Mouse (Mus musculus) limb, embryonic 15.5 days (tissue): ENCODE results near the gene Lime1. TPM values are rescaled to one million over a fixed set of nuclear protein-coding genes. Genes with fewer than 3 reads are reported as not detected.

Experiments
- ATAC-seq: fragments of 200-750 bp; cut with Nextera tagmentation; 2 replicates; pipeline ENCODE4 v1.8.0; 2017; ENCODE audit warnings: low read depth, moderate TSS enrichment; ENCODE audit not compliant: insufficient number of reproducible peaks, low FRiP score, low TSS enrichment
- H3K27ac ChIP-seq: fragments of 300-500 bp; sonication (generic); 2 replicates; pipeline ENCODE4 v1.5.1; 2015; ENCODE audit warnings: moderate library complexity, mild to moderate bottlenecking, inconsistent platforms
- H3K27me3 ChIP-seq: fragments of 300-500 bp; sonication (generic); 2 replicates; pipeline ENCODE4 v1.6.1; 2015; ENCODE audit warnings: inconsistent platforms
- H3K36me3 ChIP-seq: fragments of 300-500 bp; sonication (generic); 2 replicates; pipeline ENCODE4 v1.6.1; 2015; ENCODE audit warnings: inconsistent platforms
- H3K4me1 ChIP-seq: fragments of 300-500 bp; sonication (generic); 2 replicates; pipeline ENCODE4 v1.6.1; 2015; ENCODE audit warnings: inconsistent platforms
- H3K4me2 ChIP-seq: fragments of 300-500 bp; sonication (generic); 2 replicates; pipeline ENCODE4 v1.6.1; 2015; ENCODE audit warnings: mild to moderate bottlenecking, inconsistent platforms
- H3K4me3 ChIP-seq: fragments of 300-500 bp; sonication (generic); 2 replicates; pipeline ENCODE4 v1.5.1; 2015; ENCODE audit warnings: mild to moderate bottlenecking, inconsistent platforms
- H3K9ac ChIP-seq: fragments of 300-500 bp; sonication (generic); 2 replicates; pipeline ENCODE4 v1.6.1; 2015; ENCODE audit warnings: inconsistent platforms
- H3K9me3 ChIP-seq: fragments of 300-500 bp; sonication (generic); 2 replicates; pipeline ENCODE4 v1.6.1; 2016; ENCODE audit warnings: inconsistent platforms
- WGBS: fragments of 180-500 bp; shearing (Covaris S2); methylation state at CpG from one replicate; pipeline ENCODE4 v1.1.7; 2015; 5-methylcytosine and 5-hydroxymethylcytosine counted together
- polyA plus RNA-seq: library from polyadenylated mRNA; unstranded; fragments of >200 nt; fragmentation: Nextera tagmentation; extraction: Ambion mirVana; gene quantifications from 2 replicates; pipeline ENCODE4 v1.2.1, GENCODE M21; 2015

Gene Lime1
- polyA plus RNA-seq, 1 experiment from 2014 or later = 23.7 TPM

DNA sequence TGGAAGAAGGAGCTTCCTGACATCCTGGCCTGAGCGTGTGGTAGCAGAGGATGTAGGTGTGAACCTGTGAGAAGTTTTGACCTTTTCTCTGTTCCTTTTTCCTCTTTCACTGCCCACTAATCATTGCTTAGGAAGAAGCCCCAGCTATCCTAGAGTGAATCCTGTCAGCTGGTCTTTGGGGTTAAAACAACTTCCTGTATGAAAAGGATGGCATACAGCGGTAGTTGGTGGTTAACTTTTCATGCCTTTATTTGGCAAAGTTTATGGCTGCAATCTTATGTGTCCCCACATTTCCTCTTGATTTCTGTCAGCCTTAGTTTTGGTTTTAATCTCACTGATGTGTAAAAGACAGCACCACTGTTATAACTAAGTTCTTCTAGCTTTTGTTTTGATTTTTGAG, 2.6 kb upstream of the Lime1 start:
- no peak for ATAC-seq
- no peak overlapping the region for H3K4me3 ChIP-seq
- WGBS = 91% methylated on average over 2 of the region's 2 CpGs
- H3K4me2 ChIP-seq = no peak overlapping the region
- H3K9ac ChIP-seq = no peak overlapping the region
- H3K9me3 ChIP-seq = no peaks in the 10 kb centered on the region
- no peaks in the 10 kb centered on the region for H3K4me1 ChIP-seq
- no peaks in the 10 kb centered on the region for H3K27me3 ChIP-seq
- no peak overlapping the region for H3K27ac ChIP-seq
- H3K36me3 ChIP-seq = peaks cover 45% of the 10 kb centered on the region

DNA sequence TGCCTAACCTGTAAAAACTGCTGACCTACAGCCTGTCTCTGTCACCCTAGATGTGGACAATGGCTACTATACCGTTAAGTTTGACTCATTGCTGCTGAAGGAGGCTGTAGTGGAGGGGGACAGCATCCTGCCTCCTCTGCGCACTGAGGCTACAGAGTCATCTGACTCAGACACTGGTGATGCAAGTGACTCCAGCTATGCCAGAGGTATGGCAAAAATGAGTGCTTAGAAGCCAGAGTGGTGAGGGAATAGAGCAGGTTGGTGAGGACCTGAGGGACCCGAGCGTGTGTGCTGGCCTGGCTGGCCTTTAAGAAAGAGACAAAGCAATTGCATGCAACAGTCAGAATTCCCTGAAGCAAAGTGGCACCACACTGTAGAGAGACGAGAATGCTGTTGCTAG, 1.2 kb upstream of the Lime1 start:
- ATAC-seq = no peak
- no peak overlapping the region for H3K4me2 ChIP-seq
- WGBS = 88% methylated on average over 5 of the region's 5 CpGs
- no peaks in the 10 kb centered on the region for H3K27me3 ChIP-seq
- peaks cover 60% of the 10 kb centered on the region for H3K36me3 ChIP-seq
- H3K4me3 ChIP-seq = no peak overlapping the region
- no peaks in the 10 kb centered on the region for H3K9me3 ChIP-seq
- no peak overlapping the region for H3K27ac ChIP-seq
- no peak overlapping the region for H3K9ac ChIP-seq
- no peaks in the 10 kb centered on the region for H3K4me1 ChIP-seq

DNA sequence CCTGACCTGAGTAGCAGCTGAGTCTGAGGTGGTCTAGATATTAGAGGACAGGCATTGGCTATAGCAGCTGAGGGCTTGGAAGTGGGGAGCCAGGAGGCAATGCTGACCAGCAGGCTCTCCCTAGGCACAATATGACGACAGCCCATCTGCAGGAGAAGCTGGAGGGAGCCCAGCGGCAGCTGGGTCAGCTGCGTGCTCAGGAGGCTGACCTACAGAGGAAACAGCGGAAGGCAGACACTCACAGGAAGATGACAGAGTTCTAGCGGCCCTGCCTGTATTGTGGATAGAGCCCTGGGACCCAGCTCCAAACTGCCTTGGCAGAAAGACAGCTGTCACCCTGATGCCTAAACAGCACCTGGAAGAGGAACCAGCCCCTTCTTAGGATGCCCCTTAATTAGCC, 373 bp downstream of the Lime1 start:
- peaks cover 70% of the 10 kb centered on the region for H3K36me3 ChIP-seq
- no peaks in the 10 kb centered on the region for H3K27me3 ChIP-seq

DNA sequence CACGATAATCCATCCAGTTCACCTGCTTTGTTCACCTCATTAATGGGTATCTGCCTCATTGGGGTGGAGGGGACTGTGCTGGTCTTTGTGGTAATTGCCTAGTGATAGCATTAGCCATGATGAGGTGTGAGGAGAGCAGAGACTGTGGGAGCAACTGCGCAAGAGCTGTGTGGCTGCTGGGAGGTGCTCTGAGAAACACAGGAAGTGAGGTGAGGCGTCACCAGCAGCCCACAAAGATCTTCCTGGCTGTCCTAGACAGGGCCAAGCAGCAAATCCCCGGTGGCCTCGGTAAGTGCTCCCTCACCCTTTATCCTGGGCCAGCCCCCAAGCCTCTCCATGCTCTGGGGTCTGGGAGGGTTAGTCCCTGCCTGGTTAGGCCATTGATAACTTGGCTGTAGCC, 1.2 kb downstream of the Lime1 start:
- no peak overlapping the region for H3K9ac ChIP-seq
- H3K27me3 ChIP-seq = no peaks in the 10 kb centered on the region
- no peak for ATAC-seq
- peaks cover 17% of the 10 kb centered on the region for H3K4me1 ChIP-seq
- H3K9me3 ChIP-seq = no peaks in the 10 kb centered on the region
- H3K27ac ChIP-seq = no peak overlapping the region
- no peak overlapping the region for H3K4me2 ChIP-seq
- WGBS = 95% methylated on average over 5 of the region's 5 CpGs
- H3K4me3 ChIP-seq = no peak overlapping the region
- H3K36me3 ChIP-seq = peaks cover 75% of the 10 kb centered on the region

More for the DNA sequence above, 373 bp downstream of the Lime1 start:
- 90% methylated on average over 5 of the region's 5 CpGs for WGBS
- H3K27ac ChIP-seq = no peak overlapping the region
- H3K4me1 ChIP-seq = peaks cover 10% of the 10 kb centered on the region; the same call in 1 of the 2 replicates
- H3K9ac ChIP-seq = no peak overlapping the region
- H3K9me3 ChIP-seq = no peaks in the 10 kb centered on the region
- H3K4me3 ChIP-seq = no peak overlapping the region
- H3K4me2 ChIP-seq = no peak overlapping the region
- no peak for ATAC-seq

DNA sequence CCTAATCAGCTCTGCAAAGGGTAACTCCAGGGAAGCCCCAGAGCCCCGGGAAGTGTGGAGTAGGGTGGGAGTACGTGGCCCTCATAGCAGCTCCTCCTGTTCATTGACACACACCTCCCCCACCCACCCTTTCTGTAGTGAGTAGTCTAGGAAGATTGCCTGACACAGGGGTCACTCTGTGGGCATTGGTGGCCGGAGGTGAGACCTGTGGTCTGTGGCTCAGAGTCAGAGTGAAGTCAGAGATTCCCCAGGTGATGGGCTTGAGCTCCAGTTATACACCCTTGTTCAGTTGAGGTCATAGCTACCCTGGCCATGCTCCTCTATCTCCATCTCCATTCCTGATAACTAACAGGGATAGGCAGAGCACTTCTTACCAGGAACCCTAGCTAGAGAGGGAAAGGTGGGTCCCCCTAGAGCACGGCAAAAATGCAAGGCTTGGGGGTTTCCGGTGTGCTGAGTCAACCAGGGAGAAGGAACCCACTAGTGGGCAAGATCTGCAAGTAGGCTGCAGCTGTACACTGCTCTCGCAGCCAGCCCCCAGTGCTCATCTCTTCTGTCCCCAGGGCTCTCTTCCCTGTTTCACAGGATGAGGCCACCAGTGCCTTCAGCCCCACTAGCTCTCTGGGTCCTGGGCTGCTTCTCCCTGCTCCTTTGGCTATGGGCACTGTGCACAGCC, 1.9 kb downstream of the Lime1 start:
- no peak overlapping the region for H3K9ac ChIP-seq
- no peak for ATAC-seq
- H3K36me3 ChIP-seq = peaks cover 79% of the 10 kb centered on the region
- H3K4me1 ChIP-seq = peaks cover 19% of the 10 kb centered on the region
- 86% methylated on average over 6 of the region's 6 CpGs for WGBS
- no peak overlapping the region for H3K4me2 ChIP-seq
- no peaks in the 10 kb centered on the region for H3K9me3 ChIP-seq
- no peak overlapping the region for H3K27ac ChIP-seq
- no peaks in the 10 kb centered on the region for H3K27me3 ChIP-seq
- no peak overlapping the region for H3K4me3 ChIP-seq

DNA sequence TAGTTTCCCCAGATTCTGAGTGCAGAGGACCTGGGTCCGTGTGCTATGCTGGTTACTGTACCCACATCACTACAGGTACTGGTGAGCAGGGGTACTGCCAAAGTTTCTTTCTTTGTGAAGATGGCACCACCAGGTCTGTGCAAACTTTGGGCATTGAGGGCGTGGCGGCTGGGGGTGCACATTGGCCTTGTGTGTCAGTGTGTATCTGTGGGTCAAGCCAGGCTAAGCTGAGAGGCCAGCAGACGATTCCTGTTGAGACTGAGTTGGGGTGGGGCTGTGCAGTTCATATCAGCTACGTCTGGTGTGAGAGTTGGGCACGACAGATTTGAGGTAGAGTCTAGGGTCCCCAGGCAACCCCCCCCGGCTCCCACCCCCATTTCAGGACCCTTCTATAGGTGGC, 4.6 kb downstream of the Lime1 start:
- peak overlapping the region; percentile 54 for H3K27ac ChIP-seq
- ATAC-seq = 0 out of 2 replicates have a peak, but pooled peaks have one; percentile 21

DNA sequence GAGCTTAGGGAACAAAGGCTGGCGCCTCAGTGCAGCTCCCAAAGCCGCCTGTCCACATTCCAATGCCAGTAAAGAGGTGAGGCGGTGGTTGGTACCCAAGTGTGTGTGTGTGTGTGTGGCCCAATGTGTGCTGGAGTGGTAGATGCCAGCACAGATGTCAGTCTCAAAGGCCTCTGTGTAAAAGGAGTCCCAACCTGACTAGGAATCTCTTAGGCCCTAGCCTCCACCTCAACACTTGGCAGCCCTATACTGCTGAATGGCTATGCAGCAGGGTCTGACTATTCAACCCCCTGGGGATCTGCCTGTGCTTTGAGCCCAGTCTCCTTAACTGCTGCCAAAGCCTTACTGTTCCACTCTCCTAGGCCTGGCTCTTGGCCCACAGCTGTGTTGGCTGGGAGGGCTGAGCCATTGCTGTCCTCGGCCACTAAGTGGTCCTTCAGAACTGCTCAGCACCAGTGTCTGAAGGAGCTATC, 5.1 kb downstream of the Lime1 start:
- Histone ChIP-seq H3K4me3 (no peak overlapping the region), H3K9ac (no peak overlapping the region), H3K4me2 (no peak overlapping the region), H3K27ac (peak overlapping the region; percentile 65), H3K4me1 (peaks cover 20% of the 10 kb centered on the region), H3K36me3 (peaks cover 64% of the 10 kb centered on the region), H3K9me3 (no peaks in the 10 kb centered on the region), H3K27me3 (no peaks in the 10 kb centered on the region)
- peak; percentile 45; the same call in 1 of the 2 replicates for ATAC-seq
- 69% methylated on average over 4 of the region's 4 CpGs for WGBS

More for the DNA sequence above, 4.6 kb downstream of the Lime1 start:
- no peak overlapping the region for H3K9ac ChIP-seq
- WGBS = 84% methylated on average over 7 of the region's 7 CpGs
- H3K27me3 ChIP-seq = no peaks in the 10 kb centered on the region
- no peak overlapping the region for H3K4me3 ChIP-seq
- H3K4me2 ChIP-seq = no peak overlapping the region
- no peaks in the 10 kb centered on the region for H3K9me3 ChIP-seq
- H3K4me1 ChIP-seq = peaks cover 20% of the 10 kb centered on the region
- peaks cover 69% of the 10 kb centered on the region for H3K36me3 ChIP-seq

DNA sequence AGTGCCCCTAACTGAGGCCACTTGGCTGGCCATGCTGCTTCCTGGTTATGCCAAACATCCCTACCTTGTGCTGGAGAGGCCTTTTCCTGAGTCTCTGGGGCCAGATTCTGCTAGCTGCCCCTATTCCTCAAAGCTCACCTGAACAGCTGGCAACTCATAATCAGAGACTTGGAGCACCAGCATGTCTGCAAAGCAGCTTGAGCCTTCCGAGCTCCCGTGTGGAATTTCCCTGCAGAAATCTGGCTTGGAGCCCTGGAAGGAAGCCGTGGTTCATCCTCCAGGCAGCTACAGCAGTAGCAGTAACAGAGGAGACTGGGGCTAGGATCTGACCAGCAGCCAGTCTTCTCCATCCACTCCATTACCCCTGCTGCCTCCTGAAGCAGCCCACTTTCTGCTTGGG, 6.0 kb downstream of the Lime1 start:
- no peaks in the 10 kb centered on the region for H3K9me3 ChIP-seq
- peak overlapping the region; percentile 65; the same call in 1 of the 2 replicates for H3K27ac ChIP-seq
- H3K4me1 ChIP-seq = peaks cover 20% of the 10 kb centered on the region
- no peak for ATAC-seq
- no peaks in the 10 kb centered on the region for H3K27me3 ChIP-seq
- peaks cover 55% of the 10 kb centered on the region for H3K36me3 ChIP-seq
- no peak overlapping the region for H3K4me3 ChIP-seq
- no peak overlapping the region for H3K9ac ChIP-seq
- WGBS = 53% methylated on average over 3 of the region's 3 CpGs
- H3K4me2 ChIP-seq = no peak overlapping the region

DNA sequence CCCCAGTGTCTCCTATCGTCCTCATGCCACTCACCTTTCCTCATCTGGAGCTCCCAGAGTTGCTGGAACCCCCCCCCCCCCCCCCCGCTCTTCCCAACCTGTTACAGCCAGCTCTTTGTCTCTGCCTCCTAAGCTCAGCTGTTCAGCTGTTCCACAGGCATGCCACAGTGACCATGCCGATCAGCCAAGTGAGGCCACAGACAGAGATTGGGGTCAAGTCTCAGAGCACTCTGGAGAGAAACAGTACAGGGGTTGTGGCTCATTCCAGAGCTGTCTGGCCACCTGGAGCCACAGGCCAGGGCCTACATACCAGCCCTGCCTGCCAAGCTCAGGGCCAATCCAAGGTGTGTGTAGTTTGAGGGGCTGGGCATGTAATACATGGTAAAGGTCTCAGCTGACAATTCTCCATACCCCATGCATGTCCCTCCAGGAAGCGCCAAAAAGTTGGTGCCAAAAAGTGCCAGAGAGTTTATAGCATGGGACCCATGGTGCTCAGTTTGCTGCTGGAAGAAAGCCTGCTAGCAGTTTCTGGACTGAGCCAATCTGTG, 6.9 kb downstream of the Lime1 start:
- Histone ChIP-seq H3K9ac (no peak overlapping the region), H3K4me2 (no peak overlapping the region), H3K27ac (no peak overlapping the region), H3K4me3 (no peak overlapping the region), H3K9me3 (no peaks in the 10 kb centered on the region), H3K4me1 (peaks cover 20% of the 10 kb centered on the region), H3K27me3 (no peaks in the 10 kb centered on the region), H3K36me3 (peaks cover 51% of the 10 kb centered on the region)
- 80% methylated on average over 3 of the region's 4 CpGs for WGBS
- ATAC-seq = no peak

DNA sequence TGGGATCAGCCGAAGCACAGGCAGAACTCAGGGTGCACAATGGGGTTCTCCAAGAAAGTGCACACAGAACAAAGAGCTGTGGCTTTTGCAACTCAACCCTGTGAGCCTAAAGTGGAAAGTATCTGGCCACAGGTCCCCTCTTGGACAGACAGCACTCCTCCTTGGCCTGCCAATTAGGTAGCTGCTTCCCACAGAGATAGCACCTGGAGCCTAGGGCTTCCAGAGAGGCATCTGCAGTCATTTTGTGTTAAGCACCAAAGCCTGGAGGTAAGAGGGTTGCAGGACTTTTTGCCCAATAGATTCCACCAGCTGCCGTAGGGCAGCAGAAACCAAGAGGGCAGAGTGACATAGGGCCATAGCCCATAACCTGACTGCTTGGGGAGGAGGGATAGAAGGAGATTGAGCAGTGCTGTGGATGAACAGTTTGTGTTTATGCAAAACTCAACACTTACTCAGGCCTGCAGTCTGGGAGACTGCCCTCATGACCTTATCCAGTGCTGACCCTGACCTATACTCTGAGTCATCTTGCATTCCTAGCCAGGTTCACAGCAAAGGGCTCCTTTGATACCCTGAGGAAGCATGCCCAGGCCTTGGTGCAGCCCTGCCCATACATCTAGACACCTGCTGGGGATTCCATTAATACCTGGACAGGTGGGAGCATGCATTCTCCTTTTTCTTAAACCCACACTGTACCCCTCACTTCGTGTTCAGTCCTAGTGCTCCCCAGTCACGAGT, 10.4 kb downstream of the Lime1 start:
- Histone ChIP-seq H3K9ac (no peak overlapping the region), H3K4me2 (no peak overlapping the region), H3K27ac (no peak overlapping the region), H3K4me3 (no peak overlapping the region), H3K9me3 (no peaks in the 10 kb centered on the region), H3K27me3 (no peaks in the 10 kb centered on the region), H3K36me3 (peaks cover 21% of the 10 kb centered on the region), H3K4me1 (peaks cover 9% of the 10 kb centered on the region; the same call in 1 of the 2 replicates)
- WGBS = 55% methylated on average over 4 of the region's 4 CpGs
- ATAC-seq = no peak

DNA sequence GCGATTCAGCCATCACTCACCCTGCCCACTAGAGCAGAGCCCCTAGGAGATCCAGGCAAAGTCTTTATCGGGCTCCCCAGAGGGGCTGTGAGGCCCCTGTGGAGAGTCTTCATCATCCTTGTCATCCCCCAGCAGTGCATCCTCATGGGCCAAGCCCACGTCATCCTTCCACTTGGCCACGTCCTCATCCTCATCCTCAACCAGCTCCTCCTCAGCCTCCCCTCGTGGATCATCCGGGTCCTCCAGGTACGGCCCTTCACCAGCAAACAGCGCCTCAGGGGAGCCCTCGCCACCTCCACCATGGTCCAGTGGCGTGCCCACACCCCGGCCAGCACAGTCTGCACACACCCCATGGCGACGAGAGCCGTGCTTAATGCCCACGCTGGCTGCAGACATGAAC, 11.1 kb downstream of the Lime1 start:
- no peak for ATAC-seq
- Histone ChIP-seq H3K4me2 (no peak overlapping the region), H3K4me1 (peaks cover 4% of the 10 kb centered on the region; the same call in 1 of the 2 replicates), H3K9me3 (no peaks in the 10 kb centered on the region), H3K27ac (no peak overlapping the region), H3K4me3 (no peak overlapping the region), H3K36me3 (peaks cover 17% of the 10 kb centered on the region), H3K9ac (no peak overlapping the region), H3K27me3 (no peaks in the 10 kb centered on the region)
- WGBS = 89% methylated on average over 15 of the region's 15 CpGs

DNA sequence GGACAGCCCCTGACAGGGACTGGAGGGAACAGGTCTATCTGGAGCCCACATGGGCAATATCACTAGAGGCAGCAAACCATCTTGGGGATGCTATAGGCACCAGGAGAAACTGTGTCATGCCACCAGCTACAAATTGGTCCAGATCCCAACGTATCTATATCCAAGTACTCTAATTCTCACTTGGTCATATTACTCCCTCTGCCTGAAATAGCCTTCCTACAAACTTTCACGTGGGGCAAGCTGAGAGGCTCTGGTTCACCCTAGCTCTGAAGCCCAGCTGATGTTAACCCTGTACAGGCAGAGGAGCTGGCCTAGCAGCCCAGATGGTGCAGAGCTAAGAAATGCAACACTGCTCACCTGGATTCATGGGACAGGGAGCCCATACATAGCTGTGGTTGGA, 11.7 kb downstream of the Lime1 start:
- Histone ChIP-seq H3K36me3 (peaks cover 12% of the 10 kb centered on the region), H3K27me3 (no peaks in the 10 kb centered on the region), H3K4me3 (no peak overlapping the region), H3K9ac (no peak overlapping the region), H3K4me2 (no peak overlapping the region), H3K4me1 (0 out of 2 replicates have a peak, but pooled peaks cover 2% of the 10 kb centered on the region), H3K27ac (no peak overlapping the region), H3K9me3 (no peaks in the 10 kb centered on the region)
- ATAC-seq = no peak
- 68% methylated on average over 2 of the region's 2 CpGs for WGBS
